Mouse (Mus musculus): ENCODE results near the gene Txn2.

- TF ChIP-seq POLR2A (IDR thresholded peaks at IDR 0.05; ENCODE audit: control insufficient read depth, extremely low read depth, insufficient read depth, low read length, poor library complexity) (no peak), CTCF (IDR thresholded peaks at IDR 0.05; ENCODE audit: borderline replicate concordance, control insufficient read depth, extremely low read depth, insufficient read depth, low read length, poor library complexity) (no peak)
Observed at GRCm38 (mm10) chr15:77912048-77912447, 16.8 kb downstream of the Txn2 start.
